Mouse (Mus musculus): ENCODE measurements around the gene Ptprc.

Gene Ptprc

GRCm38 (mm10) chr1:138037484-138037883 lies 138.0 kb downstream of the Ptprc start:
- no peak for DNase-seq

GRCm38 (mm10) chr1:138029649-138030048 lies 145.9 kb downstream of the Ptprc start:
- no peak for DNase-seq

GRCm38 (mm10) chr1:138025298-138025697 lies 150.2 kb downstream of the Ptprc start:
- no peak for DNase-seq

- DNase-seq: no peak
These were observed 151.9 kb downstream of the Ptprc start for GRCm38 (mm10) chr1:138023601-138024000.

- DNase-seq: no peak
These were observed 152.6 kb downstream of the Ptprc start for GRCm38 (mm10) chr1:138022918-138023295.

GRCm38 (mm10) chr1:138021962-138022917 lies 153.3 kb downstream of the Ptprc start:
- no peak for DNase-seq
